Mouse (Mus musculus) spleen, adult 2 months (tissue): Measurements from ENCODE around the gene Grip1. TPM values are rescaled to one million over a fixed set of nuclear protein-coding genes. Genes with fewer than 3 reads are reported as not detected.

ENCODE experiments used
- DNase-seq, 2 experiments: peaks; one replicate each; pipeline versions ENCODE4 v3.0.0 to v3.0.0-alpha.2; 2012 to 2021; ENCODE audit warnings: low spot score in 2 of 2, low read depth in 1 of 2
- H3K27ac ChIP-seq: fragments of 200-500 bp; 2 replicates; pipeline ENCODE4 v1.5.1; 2012; ENCODE audit warnings: low read length, inconsistent platforms; ENCODE audit not compliant: insufficient read depth
- H3K27me3 ChIP-seq: fragments of 200-500 bp; 2 replicates; pipeline ENCODE4 v1.6.1; 2012; ENCODE audit warnings: mild to moderate bottlenecking, moderate library complexity, low read length, inconsistent platforms; ENCODE audit not compliant: control insufficient read depth, insufficient read depth
- H3K36me3 ChIP-seq: fragments of 200-500 bp; 2 replicates; pipeline ENCODE4 v1.6.1; 2012; ENCODE audit warnings: mild to moderate bottlenecking, low read length, inconsistent platforms; ENCODE audit not compliant: control insufficient read depth, insufficient read depth
- H3K4me1 ChIP-seq: fragments of 200-500 bp; 2 replicates; pipeline ENCODE4 v1.6.1; 2011; ENCODE audit warnings: inconsistent platforms; ENCODE audit not compliant: control insufficient read depth, insufficient read depth, insufficient read length
- H3K4me3 ChIP-seq: fragments of 200-500 bp; 2 replicates; pipeline ENCODE4 v1.5.1; 2011; ENCODE audit warnings: mild to moderate bottlenecking, inconsistent platforms; ENCODE audit not compliant: insufficient read depth, insufficient read length; ENCODE audit errors: extremely low read depth
- CTCF ChIP-seq: fragments of 200-500 bp; IDR thresholded peaks from 2 replicates; pipeline ENCODE4 v1.5.1; 2011; ENCODE audit warnings: mild to moderate bottlenecking, inconsistent platforms; ENCODE audit not compliant: insufficient read depth, insufficient read length, insufficient replicate concordance; ENCODE audit errors: extremely low read depth
- POLR2A ChIP-seq: fragments of 200-500 bp; IDR thresholded peaks from 2 replicates; pipeline ENCODE4 v1.6.1; 2011; ENCODE audit warnings: low read depth, low read length, inconsistent platforms
- WGBS: fragments of 180-500 bp; shearing (Covaris S2); methylation state at CpG from one replicate; pipeline ENCODE4 v1.1.7; 2018; 5-methylcytosine and 5-hydroxymethylcytosine counted together
- polyA plus RNA-seq: library from polyadenylated mRNA; depleted of rRNA; stranded (reverse); fragments of >200 nt; gene quantifications from 2 replicates; pipeline ENCODE4 v1.2.3, GENCODE M21; 2012

Grip1 gene
- polyA plus RNA-seq, 1 experiment: not detected

DNA sequence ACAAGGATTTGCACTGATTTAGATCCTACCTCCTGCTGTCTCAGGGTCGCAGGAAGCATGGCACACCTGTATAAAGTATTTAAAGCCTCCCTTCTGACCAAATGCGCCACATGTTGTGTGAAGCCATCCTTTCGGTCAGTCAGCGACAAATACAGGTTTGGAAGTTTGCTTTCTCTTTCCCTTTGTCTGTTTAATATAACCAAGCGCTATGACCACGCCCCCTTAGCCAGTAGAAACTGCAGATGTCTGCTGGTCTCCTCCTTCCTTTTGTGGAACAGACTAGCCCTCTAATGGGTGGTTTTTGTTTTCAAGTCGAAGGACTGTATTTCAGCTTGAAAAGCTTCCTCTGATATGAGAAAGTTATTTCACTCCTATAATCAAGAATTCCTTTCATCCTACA lies 161.1 kb downstream of the Grip1 start:
- no peak overlapping the region; the same call in 1 of the 2 replicates for H3K4me3 ChIP-seq
- TF ChIP-seq CTCF (no peak), POLR2A (no peak)
- H3K27me3 ChIP-seq: no peaks in the 10 kb centered on the region
- 48% methylated on average over 7 of the region's 7 CpGs for WGBS
- no peaks in the 10 kb centered on the region for H3K4me1 ChIP-seq
- DNase-seq: no peak
- H3K36me3 ChIP-seq: no peaks in the 10 kb centered on the region
- H3K27ac ChIP-seq: no peak overlapping the region

DNA sequence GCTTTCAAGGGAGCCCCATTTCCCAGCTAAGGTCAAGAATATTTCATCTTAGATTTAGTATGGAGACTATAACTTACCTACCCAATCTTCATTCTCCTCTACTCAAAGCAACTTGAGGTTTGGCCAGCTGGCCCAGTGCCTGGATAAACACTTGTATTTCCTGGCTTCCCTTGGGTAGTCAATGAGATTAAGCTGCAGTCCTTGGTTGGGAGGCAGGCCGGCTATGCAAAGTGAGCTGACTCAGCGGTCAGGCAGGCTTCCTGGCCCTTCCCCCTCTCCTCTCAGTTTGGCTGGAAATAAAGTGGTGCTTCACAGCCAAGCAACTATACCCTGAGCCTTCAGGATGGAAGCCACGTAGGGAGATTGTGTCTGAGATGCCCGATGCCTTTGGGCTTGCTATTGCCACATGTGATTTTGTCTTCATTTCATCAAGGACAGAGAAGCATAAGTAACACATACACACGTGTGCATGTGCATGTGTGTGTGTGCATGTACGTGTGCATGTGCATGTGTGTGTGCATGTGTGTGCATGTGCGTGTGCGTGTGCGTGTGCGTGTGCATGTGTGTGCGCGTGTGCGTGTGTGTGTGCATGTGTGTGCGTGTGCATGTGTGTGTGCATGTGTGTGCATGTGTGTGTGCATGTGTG lies 161.7 kb downstream of the Grip1 start:
- Histone ChIP-seq H3K27ac (no peak overlapping the region), H3K27me3 (no peaks in the 10 kb centered on the region), H3K4me3 (no peak overlapping the region), H3K36me3 (no peaks in the 10 kb centered on the region), H3K4me1 (no peaks in the 10 kb centered on the region)
- 75% methylated on average over 14 of the region's 14 CpGs for WGBS
- no peak for DNase-seq
- TF ChIP-seq POLR2A (no peak), CTCF (no peak)

GRCm38 (mm10) chr10:119616078-119616477 lies 162.4 kb downstream of the Grip1 start:
- no peak overlapping the region for H3K27ac ChIP-seq
- no peaks in the 10 kb centered on the region for H3K4me1 ChIP-seq
- no peak for DNase-seq
- 90% methylated on average over 3 of the region's 3 CpGs for WGBS
- no peaks in the 10 kb centered on the region for H3K36me3 ChIP-seq
- no peak overlapping the region for H3K4me3 ChIP-seq
- TF ChIP-seq POLR2A: no peak
- TF ChIP-seq CTCF: no peak
- H3K27me3 ChIP-seq: no peaks in the 10 kb centered on the region

DNA sequence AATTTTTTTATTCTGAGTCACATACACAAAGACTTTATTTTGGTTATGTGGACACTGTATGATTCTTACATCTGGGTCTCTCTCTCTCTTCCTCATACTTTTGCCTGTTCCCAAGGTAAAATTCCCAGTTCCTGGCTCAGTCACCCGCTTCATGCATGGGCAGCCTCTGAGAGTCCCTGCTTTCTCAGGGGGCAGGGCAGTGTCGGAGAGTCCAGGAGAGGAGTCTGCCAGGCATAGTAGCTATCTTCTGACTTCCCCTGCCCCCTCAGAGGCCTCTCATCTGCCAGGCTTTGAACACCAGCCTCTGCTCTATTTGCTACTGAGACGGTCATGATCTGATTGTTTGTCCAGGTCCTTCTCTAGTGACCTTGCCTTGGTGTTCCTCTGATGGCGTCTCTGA lies 175.0 kb downstream of the Grip1 start:
- H3K27ac ChIP-seq: no peak overlapping the region
- no peaks in the 10 kb centered on the region for H3K27me3 ChIP-seq
- H3K36me3 ChIP-seq: no peaks in the 10 kb centered on the region
- WGBS: 81% methylated on average over 4 of the region's 4 CpGs
- no peak overlapping the region for H3K4me3 ChIP-seq
- no peaks in the 10 kb centered on the region for H3K4me1 ChIP-seq
- TF ChIP-seq POLR2A (no peak), CTCF (no peak)
- DNase-seq: no peak

DNA sequence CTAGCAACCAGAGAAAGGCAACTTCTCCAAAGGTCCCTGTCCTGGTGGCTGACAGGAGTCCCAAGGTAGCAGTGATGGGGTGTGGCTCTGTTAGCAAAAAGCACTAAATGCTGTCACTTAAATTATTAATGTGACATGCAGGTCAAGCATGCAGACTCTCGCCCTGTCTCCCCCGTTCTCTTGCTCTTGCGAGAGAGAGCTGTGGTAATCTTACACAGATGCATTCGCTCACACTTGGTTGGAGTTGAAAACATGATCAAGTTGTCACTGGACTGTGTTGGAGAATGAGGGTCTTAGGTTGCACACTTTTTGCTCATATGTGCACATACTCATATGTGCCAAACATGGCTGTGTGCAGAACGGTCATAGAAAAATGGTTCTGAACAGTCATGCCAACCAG lies 176.8 kb downstream of the Grip1 start:
- no peaks in the 10 kb centered on the region for H3K36me3 ChIP-seq
- DNase-seq: no peak
- H3K27ac ChIP-seq: no peak overlapping the region
- TF ChIP-seq POLR2A (no peak), CTCF (no peak)
- no peaks in the 10 kb centered on the region for H3K4me1 ChIP-seq
- no peaks in the 10 kb centered on the region for H3K27me3 ChIP-seq
- 97% methylated on average over 5 of the region's 5 CpGs for WGBS
- no peak overlapping the region for H3K4me3 ChIP-seq

DNA sequence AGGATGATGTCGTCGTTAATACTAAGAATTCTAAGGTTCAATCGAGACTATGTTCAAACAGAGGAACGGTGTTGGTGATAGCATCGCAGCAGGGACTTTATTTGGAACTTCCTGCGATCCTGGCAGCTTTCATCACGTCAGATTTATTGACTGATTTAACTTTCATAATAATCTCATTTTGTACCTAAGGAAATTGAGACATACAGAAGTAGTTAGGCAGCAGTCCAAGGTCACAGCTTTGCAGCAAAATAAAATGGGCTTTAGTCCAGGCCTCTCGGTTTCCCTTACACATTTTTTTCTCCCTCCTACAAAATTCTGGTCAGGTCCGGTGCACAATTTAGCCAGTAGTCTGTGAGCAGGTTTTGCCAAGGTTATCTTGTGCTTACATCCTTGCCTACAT lies 178.3 kb downstream of the Grip1 start:
- Histone ChIP-seq H3K36me3 (no peaks in the 10 kb centered on the region), H3K4me3 (no peak overlapping the region), H3K4me1 (no peaks in the 10 kb centered on the region), H3K27me3 (no peaks in the 10 kb centered on the region), H3K27ac (no peak overlapping the region)
- DNase-seq: no peak
- WGBS: 79% methylated on average over 9 of the region's 9 CpGs
- TF ChIP-seq CTCF: no peak
- TF ChIP-seq POLR2A: no peak

DNA sequence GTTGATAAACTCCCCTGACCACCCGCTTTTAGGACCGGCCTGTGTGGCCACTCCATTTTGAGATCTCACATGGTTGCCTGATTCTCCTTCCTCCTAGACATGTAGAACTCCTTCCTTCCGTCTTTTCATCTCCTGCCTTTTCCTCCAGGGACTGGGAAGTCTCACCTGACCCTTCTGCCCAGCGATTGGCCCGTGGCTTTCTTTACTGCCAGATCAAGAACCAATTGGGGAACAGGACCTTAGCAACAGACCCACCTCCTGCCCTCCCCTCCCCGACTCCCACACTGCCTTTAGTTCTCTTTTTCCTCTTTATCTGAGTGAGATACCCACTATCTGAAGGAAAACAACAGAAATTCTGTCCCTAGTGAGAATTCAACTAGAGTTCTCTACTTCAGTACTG lies 180.9 kb downstream of the Grip1 start:
- no peak for DNase-seq
- no peak for TF ChIP-seq POLR2A
- no peak for TF ChIP-seq CTCF

More for the DNA sequence above, 180.9 kb downstream of the Grip1 start:
- WGBS: 64% methylated on average over 6 of the region's 6 CpGs
- no peaks in the 10 kb centered on the region for H3K4me1 ChIP-seq
- H3K4me3 ChIP-seq: no peak overlapping the region
- H3K27ac ChIP-seq: no peak overlapping the region
- no peaks in the 10 kb centered on the region for H3K36me3 ChIP-seq
- H3K27me3 ChIP-seq: no peaks in the 10 kb centered on the region
